Mouse (Mus musculus) liver, embryonic 15.5 days (tissue): ENCODE results near the gene March9. TPM values are rescaled to one million over a fixed set of nuclear protein-coding genes. Genes with fewer than 3 reads are reported as not detected.

ENCODE experiments used
- ATAC-seq: fragments of 200-750 bp; cut with Nextera tagmentation; 2 replicates; pipeline ENCODE4 v1.8.0; 2017; ENCODE audit warnings: moderate number of reproducible peaks, mild to moderate bottlenecking, moderate library complexity; ENCODE audit not compliant: insufficient read depth
- H3K27ac ChIP-seq: fragments of 300-500 bp; sonication (generic); replicated peaks from 2 replicates; pipeline ENCODE4 v1.5.1; 2015; ENCODE audit warnings: mild to moderate bottlenecking, inconsistent platforms
- H3K27me3 ChIP-seq: fragments of 300-500 bp; sonication (generic); 2 replicates; pipeline ENCODE4 v1.6.1; 2015; ENCODE audit warnings: mild to moderate bottlenecking, inconsistent platforms
- H3K36me3 ChIP-seq: fragments of 300-500 bp; sonication (generic); replicated peaks from 2 replicates; pipeline ENCODE4 v1.6.1; 2015; ENCODE audit warnings: moderate library complexity, mild to moderate bottlenecking, inconsistent platforms
- H3K4me1 ChIP-seq: fragments of 300-500 bp; sonication (generic); replicated peaks from 2 replicates; pipeline ENCODE4 v1.6.1; 2015; ENCODE audit warnings: inconsistent platforms
- H3K4me2 ChIP-seq: fragments of 300-500 bp; sonication (generic); 2 replicates; pipeline ENCODE4 v1.6.1; 2015; ENCODE audit warnings: moderate library complexity, mild to moderate bottlenecking, inconsistent platforms
- H3K4me3 ChIP-seq: fragments of 300-500 bp; sonication (generic); replicated peaks from 2 replicates; pipeline ENCODE4 v1.5.1; 2015; ENCODE audit warnings: mild to moderate bottlenecking, inconsistent platforms
- H3K9ac ChIP-seq: fragments of 300-500 bp; sonication (generic); 2 replicates; pipeline ENCODE4 v1.6.1; 2015; ENCODE audit warnings: moderate library complexity, mild to moderate bottlenecking, inconsistent platforms
- H3K9me3 ChIP-seq: fragments of 300-500 bp; sonication (generic); replicated peaks from 2 replicates; pipeline ENCODE4 v1.6.1; 2016; ENCODE audit warnings: inconsistent platforms
- WGBS: fragments of 180-500 bp; shearing (Covaris S2); methylation state at CpG from one replicate; pipeline ENCODE4 v1.1.7; 2015; ENCODE audit warnings: mixed read lengths; ENCODE audit not compliant: insufficient replicate concordance; 5-methylcytosine and 5-hydroxymethylcytosine counted together
- polyA plus RNA-seq: library from polyadenylated mRNA; unstranded; fragments of >200 nt; fragmentation: Nextera tagmentation; extraction: Ambion mirVana; gene quantifications from 2 replicates; pipeline ENCODE4 v1.2.1, GENCODE M21; 2015

March9 gene
- polyA plus RNA-seq, 1 experiment from 2014 or later: 0.03 TPM

- H3K27ac ChIP-seq: peak within 1 kb of the TSS; percentile 62; the same call in 1 of the 2 replicates
- peak within 1 kb of the TSS; percentile 76 for H3K9ac ChIP-seq
- H3K4me2 ChIP-seq: peak within 1 kb of the TSS; percentile 97
- peaks cover 12% of the 10 kb centered on the region for H3K4me1 ChIP-seq
- peak; percentile 86 for ATAC-seq
- peaks cover 5% of the 10 kb centered on the region; the same call in 1 of the 2 replicates for H3K27me3 ChIP-seq
- H3K36me3 ChIP-seq: peaks cover 33% of the 10 kb centered on the region
- peak within 1 kb of the TSS; percentile 86 for H3K4me3 ChIP-seq
- 5% methylated on average over 56 of the region's 56 CpGs for WGBS
- no peaks in the 10 kb centered on the region for H3K9me3 ChIP-seq
Measured at GRCm38 (mm10) chr10:127030336-127031296, 29.4 kb downstream of the March9 start, which contains the start of gene Tsfm. Gene Tsfm, minus strand, starts transcription at chr10:127030840.

GRCm38 (mm10) chr10:127018422-127018821 lies 41.6 kb downstream of the March9 start:
- H3K27ac ChIP-seq: no peak overlapping the region
- no peak overlapping the region for H3K9ac ChIP-seq
- no peak for ATAC-seq
- peaks cover 9% of the 10 kb centered on the region; the same call in 1 of the 2 replicates for H3K36me3 ChIP-seq
- no peaks in the 10 kb centered on the region for H3K4me1 ChIP-seq
- H3K9me3 ChIP-seq: no peaks in the 10 kb centered on the region
- no peak overlapping the region for H3K4me2 ChIP-seq
- 69% methylated on average over 16 of the region's 16 CpGs for WGBS
- no peak overlapping the region for H3K4me3 ChIP-seq
- H3K27me3 ChIP-seq: no peaks in the 10 kb centered on the region

- H3K27me3 ChIP-seq: no peaks in the 10 kb centered on the region
Measured at GRCm38 (mm10) chr10:127017071-127017470, 42.9 kb downstream of the March9 start.

GRCm38 (mm10) chr10:127016488-127016887 lies 43.5 kb downstream of the March9 start:
- Histone ChIP-seq H3K36me3 (no peaks in the 10 kb centered on the region), H3K27ac (no peak overlapping the region), H3K9me3 (no peaks in the 10 kb centered on the region), H3K9ac (no peak overlapping the region), H3K4me3 (no peak overlapping the region), H3K27me3 (no peaks in the 10 kb centered on the region), H3K4me2 (no peak overlapping the region), H3K4me1 (no peaks in the 10 kb centered on the region)
- WGBS: 42% methylated on average over 5 of the region's 5 CpGs
- no peak for ATAC-seq

More at GRCm38 (mm10) chr10:127017071-127017470, 42.9 kb downstream of the March9 start:
- Histone ChIP-seq H3K4me3 (no peak overlapping the region), H3K4me1 (no peaks in the 10 kb centered on the region), H3K9ac (no peak overlapping the region), H3K9me3 (no peaks in the 10 kb centered on the region), H3K36me3 (no peaks in the 10 kb centered on the region), H3K4me2 (no peak overlapping the region), H3K27ac (no peak overlapping the region)
- 19% methylated on average over 2 of the region's 2 CpGs for WGBS
- no peak for ATAC-seq

Other genes with a start within 250 kb of the March9 start
- 6.2 and 7.0 TPM in 2 replicates for gene Atp23, start 158.8 kb downstream of the March9 start, polyA plus RNA-seq
- 11.3 and 12.9 TPM in 2 replicates for gene Ctdsp2, start 81.5 kb downstream of the March9 start, polyA plus RNA-seq
- gene Avil, start 59.5 kb downstream of the March9 start, polyA plus RNA-seq: 0.07 and 0.16 TPM in 2 replicates
- gene Tsfm, start 29.3 kb downstream of the March9 start, polyA plus RNA-seq: 43.9 and 44.8 TPM in 2 replicates
- 15.6 and 15.7 TPM in 2 replicates for gene Mettl1, start 18.8 kb downstream of the March9 start, polyA plus RNA-seq
- 0.06 and 0.14 TPM in 2 replicates for gene Eef1akmt3, start 18.7 kb downstream of the March9 start, polyA plus RNA-seq
- gene Cyp27b1, start 11.9 kb downstream of the March9 start, polyA plus RNA-seq: not detected in 2 replicates
- 338 and 361 TPM in 2 replicates for gene Cdk4, start 3.4 kb upstream of the March9 start, polyA plus RNA-seq
- gene Tspan31, start 10.1 kb upstream of the March9 start, polyA plus RNA-seq: 77.4 and 84.3 TPM in 2 replicates
- 0.35 and 0.67 TPM in 2 replicates for gene Agap2, start 15.1 kb upstream of the March9 start, polyA plus RNA-seq
- gene Os9, start 60.9 kb upstream of the March9 start, polyA plus RNA-seq: 54.0 and 58.1 TPM in 2 replicates
- 19.3 and 21.0 TPM in 2 replicates for gene B4galnt1, start 105.0 kb upstream of the March9 start, polyA plus RNA-seq
- 2.1 and 3.2 TPM in 2 replicates for gene Slc26a10, start 120.5 kb upstream of the March9 start, polyA plus RNA-seq
- gene Arhgef25, start 129.9 kb upstream of the March9 start, polyA plus RNA-seq: 5.4 and 5.8 TPM in 2 replicates
- gene Dtx3, start 135.5 kb upstream of the March9 start, polyA plus RNA-seq: 16.7 and 16.9 TPM in 2 replicates
- gene Pip4k2c, start 151.4 kb upstream of the March9 start, polyA plus RNA-seq: 41.9 and 45.1 TPM in 2 replicates
- 0.06 and 0.21 TPM in 2 replicates for gene Kif5a, start 203.2 kb upstream of the March9 start, polyA plus RNA-seq
- gene Dctn2, start 206.2 kb upstream of the March9 start, polyA plus RNA-seq: 69.5 and 75.7 TPM in 2 replicates
- gene Mbd6, start 228.8 kb upstream of the March9 start, polyA plus RNA-seq: 7.9 and 8.0 TPM in 2 replicates